Mouse (Mus musculus) liver, embryonic 13.5 days (tissue): Measurements from ENCODE around the gene Theg. TPM values are rescaled to one million over a fixed set of nuclear protein-coding genes. Genes with fewer than 3 reads are reported as not detected.

ENCODE experiments used
- ATAC-seq: fragments of 200-750 bp; cut with Nextera tagmentation; 2 replicates; pipeline ENCODE4 v1.8.0; 2017; ENCODE audit warnings: low read depth, mild to moderate bottlenecking, moderate number of reproducible peaks, moderate library complexity
- DNase-seq: peaks from one replicate; pipeline ENCODE4 v3.0.0; 2022
- H3K27ac ChIP-seq: fragments of 300-500 bp; sonication (generic); 2 replicates; pipeline ENCODE4 v1.5.1; 2015; ENCODE audit warnings: moderate library complexity, mild to moderate bottlenecking, inconsistent platforms
- H3K27me3 ChIP-seq: fragments of 300-500 bp; sonication (generic); 2 replicates; pipeline ENCODE4 v1.6.1; 2015; ENCODE audit warnings: mild to moderate bottlenecking, inconsistent platforms
- H3K36me3 ChIP-seq: fragments of 300-500 bp; sonication (generic); 2 replicates; pipeline ENCODE4 v1.6.1; 2015; ENCODE audit warnings: mild to moderate bottlenecking, inconsistent platforms
- H3K4me1 ChIP-seq: fragments of 300-500 bp; sonication (generic); replicated peaks from 2 replicates; pipeline ENCODE4 v1.6.1; 2015; ENCODE audit warnings: inconsistent platforms
- H3K4me2 ChIP-seq: fragments of 300-500 bp; sonication (generic); 2 replicates; pipeline ENCODE4 v1.6.1; 2015; ENCODE audit warnings: inconsistent platforms, mild to moderate bottlenecking, moderate library complexity
- H3K4me3 ChIP-seq: fragments of 300-500 bp; sonication (generic); replicated peaks from 2 replicates; pipeline ENCODE4 v1.5.1; 2015; ENCODE audit warnings: mild to moderate bottlenecking, inconsistent platforms
- H3K9ac ChIP-seq: fragments of 300-500 bp; sonication (generic); 2 replicates; pipeline ENCODE4 v1.6.1; 2015; ENCODE audit warnings: mild to moderate bottlenecking, inconsistent platforms
- H3K9me3 ChIP-seq: fragments of 300-500 bp; sonication (generic); replicated peaks from 2 replicates; pipeline ENCODE4 v1.6.1; 2016; ENCODE audit warnings: inconsistent platforms
- WGBS: fragments of 180-500 bp; shearing (Covaris S2); methylation state at CpG from one replicate; pipeline ENCODE4 v1.1.7; 2015; ENCODE audit not compliant: insufficient replicate concordance; 5-methylcytosine and 5-hydroxymethylcytosine counted together
- polyA plus RNA-seq: library from polyadenylated mRNA; unstranded; fragments of >200 nt; fragmentation: Nextera tagmentation; extraction: Ambion mirVana; gene quantifications from 2 replicates; pipeline ENCODE4 v1.2.1, GENCODE M21; 2015

The Theg gene
- polyA plus RNA-seq, 1 experiment from 2014 or later: not detected

GRCm38 (mm10) chr10:79544631-79545030 lies 42.5 kb downstream of the Theg start:
- Histone ChIP-seq H3K27ac (no peak overlapping the region), H3K27me3 (no peaks in the 10 kb centered on the region), H3K9me3 (no peaks in the 10 kb centered on the region), H3K4me2 (no peak overlapping the region), H3K4me1 (peaks cover 11% of the 10 kb centered on the region), H3K36me3 (peaks cover 98% of the 10 kb centered on the region), H3K4me3 (no peak overlapping the region), H3K9ac (no peak overlapping the region)
- DNase-seq: no peak
- 74% methylated on average over 5 of the region's 5 CpGs for WGBS
- peak; percentile 16; the same call in 1 of the 2 replicates for ATAC-seq

DNA sequence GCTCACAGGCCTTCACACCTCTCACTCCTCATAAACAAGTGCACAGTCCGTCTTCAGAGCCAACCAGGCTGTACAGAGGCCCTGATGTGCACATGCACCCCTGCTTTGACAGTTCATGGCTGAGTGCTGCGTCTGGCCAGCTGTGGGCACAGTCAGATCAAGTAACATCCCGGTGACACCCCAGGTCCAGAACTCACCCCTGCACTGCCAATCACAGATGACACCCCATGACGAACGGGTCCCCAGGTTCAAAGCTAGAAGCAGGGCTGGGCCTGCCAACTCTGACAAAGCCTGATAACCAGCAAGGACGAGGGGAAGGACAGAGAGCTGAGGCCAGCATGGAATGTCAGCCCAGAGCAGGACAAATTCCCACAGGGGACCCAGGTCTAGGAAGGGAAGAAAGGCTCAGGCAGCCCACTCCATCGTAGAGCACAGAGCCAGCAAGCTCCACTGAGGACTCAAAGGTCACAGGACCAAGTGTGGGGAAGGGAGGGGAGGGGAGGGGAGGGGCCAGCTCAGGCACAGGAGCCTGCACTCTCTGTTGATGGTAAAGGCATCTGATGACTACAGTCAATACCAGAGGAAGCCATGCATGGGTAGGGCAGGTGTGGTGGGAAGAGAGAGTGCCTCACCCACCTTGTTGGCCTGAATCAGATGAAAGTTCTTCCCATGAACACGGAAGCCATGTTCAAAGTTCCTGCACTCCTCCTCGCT lies 43.1 kb downstream of the Theg start:
- DNase-seq: no peak
- Histone ChIP-seq H3K4me1 (peaks cover 11% of the 10 kb centered on the region), H3K4me3 (no peak overlapping the region), H3K27me3 (no peaks in the 10 kb centered on the region), H3K36me3 (peaks cover 92% of the 10 kb centered on the region), H3K9ac (no peak overlapping the region), H3K9me3 (no peaks in the 10 kb centered on the region), H3K27ac (no peak overlapping the region), H3K4me2 (no peak overlapping the region)
- 67% methylated on average over 9 of the region's 9 CpGs for WGBS
- peak; percentile 21; the same call in 1 of the 2 replicates for ATAC-seq

GRCm38 (mm10) chr10:79542171-79542570 lies 45.0 kb downstream of the Theg start:
- DNase-seq (no peak), ATAC-seq (no peak)
- Histone ChIP-seq H3K4me3 (no peak overlapping the region), H3K9me3 (no peaks in the 10 kb centered on the region), H3K9ac (no peak overlapping the region), H3K27me3 (no peaks in the 10 kb centered on the region), H3K27ac (no peak overlapping the region), H3K4me1 (peaks cover 11% of the 10 kb centered on the region), H3K4me2 (no peak overlapping the region), H3K36me3 (peaks cover 74% of the 10 kb centered on the region)
- 83% methylated on average over 11 of the region's 11 CpGs for WGBS

- H3K4me1 ChIP-seq: peaks cover 11% of the 10 kb centered on the region
- H3K9me3 ChIP-seq: no peaks in the 10 kb centered on the region
- 83% methylated on average over 15 of the region's 15 CpGs for WGBS
- H3K4me3 ChIP-seq: no peak overlapping the region
- H3K27ac ChIP-seq: no peak overlapping the region
- H3K27me3 ChIP-seq: no peaks in the 10 kb centered on the region
- no peak overlapping the region for H3K4me2 ChIP-seq
- ATAC-seq (no peak), DNase-seq (no peak)
- H3K36me3 ChIP-seq: peaks cover 67% of the 10 kb centered on the region
- H3K9ac ChIP-seq: no peak overlapping the region
These were observed 45.6 kb downstream of the Theg start for GRCm38 (mm10) chr10:79541522-79541921.

GRCm38 (mm10) chr10:79540746-79541145 lies 46.4 kb downstream of the Theg start:
- Histone ChIP-seq H3K4me3 (no peak overlapping the region), H3K27ac (no peak overlapping the region), H3K27me3 (no peaks in the 10 kb centered on the region), H3K9me3 (no peaks in the 10 kb centered on the region), H3K36me3 (peaks cover 59% of the 10 kb centered on the region), H3K9ac (no peak overlapping the region), H3K4me2 (no peak overlapping the region), H3K4me1 (peaks cover 11% of the 10 kb centered on the region)
- DNase-seq: no peak
- WGBS: 76% methylated on average over 11 of the region's 11 CpGs
- ATAC-seq: no peak

DNA sequence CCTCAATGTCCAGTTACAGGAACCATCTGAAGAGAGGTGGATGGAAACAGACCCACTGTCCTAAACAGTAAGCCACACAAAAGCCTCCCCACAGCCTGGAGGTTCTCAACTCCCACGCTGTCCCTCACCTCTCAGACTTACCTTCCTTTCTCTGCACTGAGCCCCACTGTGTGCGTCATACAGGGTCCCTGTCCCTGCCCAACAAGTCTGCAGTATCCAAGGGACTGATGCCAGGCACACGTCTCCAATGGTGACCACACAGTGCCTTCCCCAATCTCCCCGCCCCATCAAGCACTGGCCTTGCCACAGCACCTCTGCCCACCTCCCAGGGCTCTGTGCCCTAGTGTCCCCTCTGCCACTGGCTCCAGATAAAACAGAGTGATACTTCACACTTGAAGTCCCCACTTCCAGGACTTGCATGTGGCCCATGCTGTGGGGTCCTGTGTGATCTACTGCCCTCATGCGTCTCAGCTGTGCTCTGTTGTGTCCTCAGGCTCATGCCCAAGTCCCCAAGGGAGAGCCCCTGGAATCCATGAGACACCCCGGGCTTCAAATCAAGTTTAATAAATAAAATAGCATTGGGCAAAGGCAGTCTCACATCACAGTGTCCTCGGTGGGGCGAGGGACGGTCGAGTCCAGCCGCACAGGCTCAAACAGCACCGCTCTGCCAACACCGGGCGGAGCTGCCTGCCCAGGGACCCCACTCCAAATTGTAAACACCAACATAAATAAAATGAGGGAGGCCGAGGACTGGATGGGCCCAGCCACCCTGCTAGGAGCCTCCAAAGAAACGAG lies 47.2 kb downstream of the Theg start:
- Histone ChIP-seq H3K9ac (no peak overlapping the region), H3K9me3 (no peaks in the 10 kb centered on the region), H3K27ac (no peak overlapping the region), H3K4me1 (peaks cover 10% of the 10 kb centered on the region), H3K36me3 (peaks cover 51% of the 10 kb centered on the region), H3K27me3 (no peaks in the 10 kb centered on the region), H3K4me3 (no peak overlapping the region), H3K4me2 (no peak overlapping the region)
- 81% methylated on average over 16 of the region's 16 CpGs for WGBS
- no peak for DNase-seq
- ATAC-seq: no peak

DNA sequence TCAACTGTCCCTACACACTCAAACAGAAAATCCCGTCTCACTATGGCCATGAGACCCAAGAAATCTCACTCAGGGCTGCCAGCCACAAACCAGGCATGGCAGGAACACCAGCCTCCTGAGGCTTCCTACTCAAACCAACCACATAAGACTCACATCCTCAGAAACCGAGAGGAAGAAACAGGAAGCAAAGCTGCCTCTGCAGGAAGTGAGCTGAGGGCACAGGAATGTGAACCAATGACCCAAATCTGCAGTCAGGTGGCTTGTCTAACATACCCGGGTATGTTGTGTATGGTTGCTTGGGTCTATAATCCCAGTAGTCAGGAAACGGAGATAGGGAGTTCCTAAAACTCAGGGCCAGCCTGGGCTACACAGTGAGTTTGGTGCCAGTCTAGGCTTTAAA lies 48.3 kb downstream of the Theg start:
- DNase-seq (no peak), ATAC-seq (no peak)
- Histone ChIP-seq H3K9me3 (no peaks in the 10 kb centered on the region), H3K27ac (no peak overlapping the region), H3K4me1 (peaks cover 6% of the 10 kb centered on the region), H3K4me2 (no peak overlapping the region), H3K36me3 (peaks cover 41% of the 10 kb centered on the region), H3K27me3 (peaks cover 5% of the 10 kb centered on the region; the same call in 1 of the 2 replicates), H3K9ac (no peak overlapping the region), H3K4me3 (no peak overlapping the region)
- 32% methylated on average over 4 of the region's 4 CpGs for WGBS

DNA sequence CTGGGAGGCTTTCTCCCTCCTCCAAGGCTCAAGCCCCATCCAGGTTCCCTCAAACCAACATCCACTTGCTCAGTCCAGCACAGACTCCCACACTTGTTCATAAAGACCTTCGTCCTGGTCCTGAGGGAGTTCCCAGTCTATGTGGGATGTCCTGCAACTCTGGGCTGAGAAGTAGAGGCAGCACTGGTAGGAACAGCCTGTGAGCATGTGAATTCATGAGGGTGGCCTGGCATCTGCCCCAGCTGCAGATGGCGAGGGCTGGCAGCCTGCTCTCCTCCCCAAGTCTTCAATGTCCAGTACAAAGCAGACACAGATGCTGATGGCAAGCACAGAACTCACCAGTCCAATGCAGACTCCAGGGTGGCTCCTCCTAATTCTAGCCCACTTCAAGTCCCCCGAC lies 48.8 kb downstream of the Theg start:
- no peak overlapping the region for H3K27ac ChIP-seq
- DNase-seq: no peak

DNA sequence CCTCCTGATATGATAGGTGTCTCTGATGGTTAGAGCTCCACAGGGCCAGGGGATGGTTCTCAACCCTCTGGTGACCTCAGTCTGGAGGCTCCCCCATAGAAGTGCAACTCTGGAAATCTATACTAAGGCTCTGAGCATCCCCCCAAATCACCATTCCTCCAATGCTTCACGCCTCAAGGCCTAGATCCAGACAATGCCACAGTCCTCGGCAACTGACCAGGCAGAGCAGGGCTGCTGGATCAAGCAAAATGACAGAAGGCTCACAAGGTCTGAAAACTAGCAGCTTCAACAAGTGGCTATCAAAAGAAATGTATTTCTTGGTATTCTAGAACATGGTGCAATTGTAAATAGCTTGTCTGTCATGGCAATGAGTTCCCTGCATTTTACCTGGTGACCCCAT lies 49.4 kb downstream of the Theg start:
- Histone ChIP-seq H3K4me2 (no peak overlapping the region), H3K9ac (no peak overlapping the region), H3K4me1 (peaks cover 15% of the 10 kb centered on the region), H3K4me3 (no peak overlapping the region), H3K27me3 (peaks cover 5% of the 10 kb centered on the region; the same call in 1 of the 2 replicates), H3K27ac (no peak overlapping the region), H3K9me3 (no peaks in the 10 kb centered on the region), H3K36me3 (peaks cover 31% of the 10 kb centered on the region)
- no peak for ATAC-seq
- DNase-seq: no peak
- 75% methylated on average over 2 of the region's 2 CpGs for WGBS

More for the DNA sequence above, 48.8 kb downstream of the Theg start:
- Histone ChIP-seq H3K9ac (no peak overlapping the region), H3K36me3 (peaks cover 35% of the 10 kb centered on the region), H3K4me2 (no peak overlapping the region), H3K4me1 (peaks cover 9% of the 10 kb centered on the region), H3K4me3 (no peak overlapping the region), H3K27me3 (peaks cover 5% of the 10 kb centered on the region; the same call in 1 of the 2 replicates), H3K9me3 (no peaks in the 10 kb centered on the region)
- WGBS: 70% methylated on average over 3 of the region's 3 CpGs
- no peak for ATAC-seq

DNA sequence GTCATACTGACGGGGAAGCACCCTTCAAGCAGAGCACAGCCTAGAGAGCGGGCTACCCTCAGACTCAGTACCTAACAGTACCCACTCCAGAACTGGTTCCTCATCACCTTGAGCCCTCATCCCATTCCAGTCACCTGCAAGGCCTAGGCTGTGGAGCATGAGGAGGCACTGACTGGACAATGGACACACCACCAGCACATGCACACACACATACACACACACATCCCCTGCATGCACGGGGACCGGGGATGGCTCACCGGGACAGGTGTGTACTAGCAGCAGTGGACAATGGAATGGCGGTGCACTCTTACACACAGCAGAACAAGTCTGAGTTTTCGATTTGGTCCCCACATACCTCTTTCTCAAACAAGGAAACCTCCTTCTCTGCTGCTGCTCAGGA lies 49.9 kb downstream of the Theg start:
- WGBS: 76% methylated on average over 7 of the region's 7 CpGs

DNA sequence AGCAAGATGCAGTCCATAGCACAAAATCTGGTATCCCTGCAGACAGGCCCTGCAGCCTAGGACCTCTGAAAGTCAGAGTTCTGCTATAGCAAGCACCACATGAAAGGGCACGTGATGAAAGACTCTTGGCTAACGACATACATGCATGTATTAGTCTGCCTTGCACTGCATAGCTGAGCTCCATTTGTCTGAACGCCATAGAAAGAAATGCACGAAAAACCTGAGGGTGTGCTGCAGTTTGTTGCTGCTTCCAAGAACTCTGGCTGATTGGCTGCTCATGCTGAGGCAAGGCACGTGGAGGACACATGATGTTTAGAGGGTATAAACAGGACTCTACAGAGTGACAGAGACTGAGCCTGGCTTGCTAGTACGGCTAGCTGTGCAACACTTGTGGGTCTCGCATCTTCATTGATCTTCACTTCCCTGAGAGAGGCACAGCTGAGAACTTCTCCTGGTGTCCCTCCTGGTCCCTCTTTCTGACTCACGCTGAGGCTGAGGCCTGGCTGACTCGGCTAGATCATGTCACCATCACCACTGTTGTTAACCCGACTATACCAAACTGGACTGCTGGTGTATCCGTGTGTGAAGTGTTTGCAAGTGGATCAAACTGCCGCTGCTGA lies 50.6 kb downstream of the Theg start:
- WGBS: 63% methylated on average over 12 of the region's 12 CpGs
- H3K27ac ChIP-seq: no peak overlapping the region

More for the DNA sequence above, 49.9 kb downstream of the Theg start:
- no peaks in the 10 kb centered on the region for H3K9me3 ChIP-seq
- peaks cover 20% of the 10 kb centered on the region for H3K4me1 ChIP-seq
- H3K4me2 ChIP-seq: no peak overlapping the region
- no peak overlapping the region for H3K27ac ChIP-seq
- no peak overlapping the region for H3K9ac ChIP-seq
- peaks cover 5% of the 10 kb centered on the region; the same call in 1 of the 2 replicates for H3K27me3 ChIP-seq
- DNase-seq (no peak), ATAC-seq (no peak)
- H3K4me3 ChIP-seq: no peak overlapping the region
- H3K36me3 ChIP-seq: peaks cover 26% of the 10 kb centered on the region

More for the DNA sequence above, 50.6 kb downstream of the Theg start:
- no peak overlapping the region for H3K4me2 ChIP-seq
- peaks cover 19% of the 10 kb centered on the region for H3K36me3 ChIP-seq
- peaks cover 20% of the 10 kb centered on the region for H3K4me1 ChIP-seq
- no peak overlapping the region for H3K4me3 ChIP-seq
- no peak for ATAC-seq
- no peak for DNase-seq
- H3K27me3 ChIP-seq: peaks cover 5% of the 10 kb centered on the region; the same call in 1 of the 2 replicates
- H3K9me3 ChIP-seq: no peaks in the 10 kb centered on the region
- H3K9ac ChIP-seq: no peak overlapping the region
